Mouse (Mus musculus) layer of hippocampus, postnatal 14 days (tissue): Measurements from ENCODE around the gene Cplane1. TPM values are rescaled to one million over a fixed set of nuclear protein-coding genes. Genes with fewer than 3 reads are reported as not detected.

ENCODE experiments used
- DNase-seq, 2 experiments: peaks; one replicate each; pipeline ENCODE4 v3.0.0; 2021 to 2022; ENCODE audit warnings: low spot score in 2 of 2, mixed read lengths in 1 of 2
- total RNA-seq, 2 experiments: library from RNA; stranded (reverse); gene quantifications; 2 replicates each; pipeline ENCODE4 v1.2.3; 2021

Gene Cplane1
- total RNA-seq, 2 experiments from 2014 or later, result 27.6 to 31.8 TPM

- DNase-seq, result no peak
Measured at GRCm38 (mm10) chr15:8291251-8291650, 122.3 kb downstream of the Cplane1 start.

- DNase-seq, result no peak
Measured at GRCm38 (mm10) chr15:8294150-8294549, 125.2 kb downstream of the Cplane1 start.

GRCm38 (mm10) chr15:8302944-8303343, 134.0 kb downstream of the Cplane1 start:
- DNase-seq, result no peak

- no peak for DNase-seq
Measured at GRCm38 (mm10) chr15:8305474-8305873, 136.6 kb downstream of the Cplane1 start.

GRCm38 (mm10) chr15:8317381-8317780, 148.5 kb downstream of the Cplane1 start:
- peak in 1 of 2 experiments; percentile 20 for DNase-seq

GRCm38 (mm10) chr15:8319191-8319590, 150.3 kb downstream of the Cplane1 start:
- DNase-seq, result no peak

Other genes starting within 250 kb of the Cplane1 start
- 10 to 100 TPM; 33.3 to 35.1 TPM for gene Wdr70, start 69.9 kb upstream of the Cplane1 start, total RNA-seq
- 10 to 100 TPM; 19.0 to 23.4 TPM for gene Nup155, start 59.8 kb upstream of the Cplane1 start, total RNA-seq